Mouse (Mus musculus): ENCODE results near the gene Gm42674. TPM values are rescaled to one million over a fixed set of nuclear protein-coding genes. Genes with fewer than 3 reads are reported as not detected.

The Gm42674 gene
- polyA plus RNA-seq, 1 experiment from 2014 or later, result not detected

- Histone ChIP-seq H3K9me3 (replicated peaks; ENCODE audit: control insufficient read depth, low read length) (no peaks in the 10 kb centered on the region), H3K27me3 (ENCODE audit: control insufficient read depth, insufficient read depth, low read length) (0 out of 2 replicates have a peak, but pooled peaks cover 2% of the 10 kb centered on the region), H3K27ac (ENCODE audit: low read depth, low read length) (no peak overlapping the region), H3K4me1 (ENCODE audit: control insufficient read depth, insufficient read depth, low read length) (no peaks in the 10 kb centered on the region), H3K4me3 (ENCODE audit: low read depth, low read length) (no peak overlapping the region), H3K36me3 (ENCODE audit: control insufficient read depth, insufficient read depth, low read length) (no peaks in the 10 kb centered on the region), H3K4me2 (no peak overlapping the region), H3K9ac (ENCODE audit: low read depth, low read length) (no peak overlapping the region)
- ATAC-seq (replicated peaks; ENCODE audit: insufficient number of reproducible peaks, low FRiP score, low TSS enrichment), result no peak; the same call in 1 of the 2 replicates
- WGBS (ENCODE audit: insufficient replicate concordance), result 35% methylated on average over 5 of the region's 5 CpGs
These were observed 51.3 kb downstream of the Gm42674 start for GRCm38 (mm10) chr3:90652878-90653508.

GRCm38 (mm10) chr3:90653717-90654116, 52.0 kb downstream of the Gm42674 start, which contains the start of gene S100a7a:
Gene S100a7a (plus strand): TSS chr3:90654017.
- ATAC-seq (replicated peaks; ENCODE audit: insufficient number of reproducible peaks, low FRiP score, low TSS enrichment), result no peak
- Histone ChIP-seq H3K36me3 (ENCODE audit: control insufficient read depth, insufficient read depth, low read length) (no peaks in the 10 kb centered on the region), H3K9ac (ENCODE audit: low read depth, low read length) (no peak within 1 kb of the TSS), H3K27ac (ENCODE audit: low read depth, low read length) (no peak within 1 kb of the TSS), H3K4me3 (ENCODE audit: low read depth, low read length) (no peak within 1 kb of the TSS), H3K27me3 (ENCODE audit: control insufficient read depth, insufficient read depth, low read length) (0 out of 2 replicates have a peak, but pooled peaks cover 2% of the 10 kb centered on the region), H3K9me3 (replicated peaks; ENCODE audit: control insufficient read depth, low read length) (no peaks in the 10 kb centered on the region), H3K4me2 (no peak within 1 kb of the TSS), H3K4me1 (ENCODE audit: control insufficient read depth, insufficient read depth, low read length) (no peaks in the 10 kb centered on the region)

Other genes starting within 250 kb of the Gm42674 start
- gene Slc27a3, start 212.0 kb upstream of the Gm42674 start, polyA plus RNA-seq (2014; fragmentation: Nextera tagmentation; extraction: Ambion mirVana), result 5.7 and 6.2 TPM in 2 replicates
- gene Ints3, start 168.3 kb upstream of the Gm42674 start, polyA plus RNA-seq (2014; fragmentation: Nextera tagmentation; extraction: Ambion mirVana), result 25.3 and 26.9 TPM in 2 replicates
- gene Npr1, start 136.0 kb upstream of the Gm42674 start, polyA plus RNA-seq (2014; fragmentation: Nextera tagmentation; extraction: Ambion mirVana), result 5.3 and 8.1 TPM in 2 replicates
- 148 and 151 TPM in 2 replicates for gene Ilf2, start 125.8 kb upstream of the Gm42674 start, polyA plus RNA-seq (2014; fragmentation: Nextera tagmentation; extraction: Ambion mirVana)
- 76.0 TPM in 2 replicates for gene Snapin, start 110.9 kb upstream of the Gm42674 start, polyA plus RNA-seq (2014; fragmentation: Nextera tagmentation; extraction: Ambion mirVana)
- 70.3 and 73.9 TPM in 2 replicates for gene Chtop, start 92.4 kb upstream of the Gm42674 start, polyA plus RNA-seq (2014; fragmentation: Nextera tagmentation; extraction: Ambion mirVana)
- 137 and 138 TPM in 2 replicates for gene S100a1, start 87.5 kb upstream of the Gm42674 start, polyA plus RNA-seq (2014; fragmentation: Nextera tagmentation; extraction: Ambion mirVana)
- 59.7 and 65.4 TPM in 2 replicates for gene S100a13, start 87.5 kb upstream of the Gm42674 start, polyA plus RNA-seq (2014; fragmentation: Nextera tagmentation; extraction: Ambion mirVana)
- not detected in 2 replicates for gene S100a14, start 75.0 kb upstream of the Gm42674 start, polyA plus RNA-seq (2014; fragmentation: Nextera tagmentation; extraction: Ambion mirVana)
- gene S100a16, start 64.7 kb upstream of the Gm42674 start, polyA plus RNA-seq (2014; fragmentation: Nextera tagmentation; extraction: Ambion mirVana), result 26.9 and 28.4 TPM in 2 replicates
- 0.24 TPM in 1 of 2 replicates, not detected in the other for gene S100a3, start 41.3 kb upstream of the Gm42674 start, polyA plus RNA-seq (2014; fragmentation: Nextera tagmentation; extraction: Ambion mirVana)
- gene S100a2, start 11.7 kb upstream of the Gm42674 start, polyA plus RNA-seq (2014; fragmentation: Nextera tagmentation; extraction: Ambion mirVana), result not detected in 2 replicates
- gene S100a4, start 1.9 kb downstream of the Gm42674 start, polyA plus RNA-seq (2014; fragmentation: Nextera tagmentation; extraction: Ambion mirVana), result 3.4 and 3.5 TPM in 2 replicates
- gene S100a5, start 6.6 kb downstream of the Gm42674 start, polyA plus RNA-seq (2014; fragmentation: Nextera tagmentation; extraction: Ambion mirVana), result not detected in 2 replicates
- 43.6 and 44.5 TPM in 2 replicates for gene S100a6, start 11.0 kb downstream of the Gm42674 start, polyA plus RNA-seq (2014; fragmentation: Nextera tagmentation; extraction: Ambion mirVana)
- not detected in 2 replicates for gene S100a7a, start 52.1 kb downstream of the Gm42674 start, polyA plus RNA-seq (2014; fragmentation: Nextera tagmentation; extraction: Ambion mirVana)
- gene S100a8, start 67.1 kb downstream of the Gm42674 start, polyA plus RNA-seq (2014; fragmentation: Nextera tagmentation; extraction: Ambion mirVana), result 1.9 and 5.2 TPM in 2 replicates
- 1.3 and 6.2 TPM in 2 replicates for gene S100a9, start 93.8 kb downstream of the Gm42674 start, polyA plus RNA-seq (2014; fragmentation: Nextera tagmentation; extraction: Ambion mirVana)
- gene Pglyrp4, start 125.0 kb downstream of the Gm42674 start, polyA plus RNA-seq (2014; fragmentation: Nextera tagmentation; extraction: Ambion mirVana), result not detected in 2 replicates
- not detected in 2 replicates for gene Gm5849, start 176.0 kb downstream of the Gm42674 start, polyA plus RNA-seq (2014; fragmentation: Nextera tagmentation; extraction: Ambion mirVana)